Mouse (Mus musculus): ENCODE measurements around the gene Plrg1. TPM values are rescaled to one million over a fixed set of nuclear protein-coding genes. Genes with fewer than 3 reads are reported as not detected.
A peak's percentile ranks its signal among the peaks of the same experiment; 100 is the strongest.

Gene Plrg1
- total RNA-seq, 2 experiments from 2014 or later, result 40.6 to 45.7 TPM

GRCm38 (mm10) chr3:83050661-83051060 lies 4.7 kb upstream of the Plrg1 start:
- DNase-seq (ENCODE audit: low spot score in 2 of 2), result no peak

DNA sequence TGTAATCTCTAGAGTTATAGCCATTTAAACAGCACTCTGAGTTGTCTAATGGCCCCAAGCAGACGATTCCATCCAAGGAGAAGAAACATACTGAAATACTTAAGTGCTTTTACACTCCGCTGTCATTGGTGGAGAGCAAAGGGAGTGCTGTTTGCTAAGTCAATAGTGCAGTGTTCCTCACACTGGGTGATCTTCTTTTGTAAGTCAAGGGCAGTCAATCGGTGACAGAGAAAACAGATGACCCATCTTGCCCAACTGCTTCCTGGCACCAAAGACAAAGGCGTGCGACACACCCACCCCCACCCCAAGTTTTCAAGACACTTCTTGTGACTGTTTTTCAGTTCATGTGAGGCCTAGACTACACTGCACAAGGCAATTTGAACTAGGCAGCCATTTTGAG lies 3.2 kb upstream of the Plrg1 start:
- no peak for DNase-seq (ENCODE audit: low spot score in 2 of 2)

GRCm38 (mm10) chr3:83053126-83053525 lies 2.2 kb upstream of the Plrg1 start:
- DNase-seq (ENCODE audit: low spot score in 2 of 2), result no peak

DNA sequence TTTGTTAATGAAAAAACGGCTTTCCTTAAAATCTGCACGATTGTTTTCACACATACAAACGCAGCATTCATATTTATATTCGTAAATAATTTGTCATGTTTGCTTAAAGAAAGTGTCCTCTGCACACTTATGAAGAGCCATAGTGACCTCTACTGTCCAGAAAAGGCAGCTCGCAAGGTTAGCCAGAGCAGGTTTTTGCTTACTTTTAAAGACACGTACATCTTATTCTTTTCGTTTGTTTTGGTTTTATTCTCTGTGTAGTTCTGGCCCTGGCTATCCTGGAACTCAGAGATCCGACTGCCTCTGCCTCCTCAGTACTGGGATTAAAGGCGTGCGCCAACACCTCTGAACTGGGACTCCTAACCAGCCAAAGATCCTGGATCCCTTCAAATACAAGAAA lies 1.6 kb upstream of the Plrg1 start:
- peak in 1 of 2 experiments; percentile 17 for DNase-seq (ENCODE audit: low spot score in 2 of 2)

- DNase-seq (ENCODE audit: low spot score in 2 of 2), result no peak
Measured at GRCm38 (mm10) chr3:83054759-83055158, 563 bp upstream of the Plrg1 start.

DNA sequence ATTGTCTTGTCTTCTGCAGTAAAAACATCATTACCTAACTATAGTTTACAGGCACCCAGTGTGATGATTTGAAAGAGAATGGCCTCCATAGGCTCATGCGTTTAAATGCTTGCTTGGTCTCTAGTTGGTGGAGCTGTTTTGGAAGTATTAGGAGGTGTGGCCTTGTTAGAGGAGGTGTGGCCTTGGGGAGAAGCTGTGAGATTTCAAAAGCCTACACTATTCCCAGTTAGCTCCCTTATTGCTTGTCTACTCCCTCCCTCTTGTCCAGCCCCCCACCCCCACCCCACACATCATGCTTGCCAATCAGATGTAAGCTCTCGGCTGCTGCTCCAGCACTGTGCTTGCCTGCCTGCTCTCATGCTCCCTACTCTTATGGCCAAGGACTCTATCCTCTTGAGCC lies 1.7 kb downstream of the Plrg1 start:
- no peak for DNase-seq (ENCODE audit: low spot score in 2 of 2)

DNA sequence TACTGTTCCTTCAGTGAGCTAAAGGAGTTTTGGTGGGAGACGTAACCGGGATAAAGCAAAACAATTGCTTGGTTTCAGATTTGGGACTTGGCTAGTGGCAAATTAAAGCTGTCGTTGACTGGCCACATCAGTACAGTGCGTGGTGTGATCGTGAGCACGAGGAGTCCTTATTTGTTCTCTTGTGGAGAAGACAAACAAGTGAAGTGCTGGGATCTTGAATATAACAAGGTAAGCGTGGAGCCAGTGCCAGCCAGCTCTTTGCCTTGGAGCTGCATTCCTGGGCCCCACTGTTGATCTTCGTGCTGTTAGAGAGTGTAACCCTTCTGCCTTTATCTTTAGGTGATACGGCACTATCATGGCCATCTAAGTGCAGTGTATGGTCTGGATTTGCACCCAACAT lies 12.6 kb downstream of the Plrg1 start:
- DNase-seq (ENCODE audit: low spot score in 2 of 2), result no peak

GRCm38 (mm10) chr3:83068869-83069268 lies 13.5 kb downstream of the Plrg1 start:
- no peak for DNase-seq (ENCODE audit: low spot score in 2 of 2)

DNA sequence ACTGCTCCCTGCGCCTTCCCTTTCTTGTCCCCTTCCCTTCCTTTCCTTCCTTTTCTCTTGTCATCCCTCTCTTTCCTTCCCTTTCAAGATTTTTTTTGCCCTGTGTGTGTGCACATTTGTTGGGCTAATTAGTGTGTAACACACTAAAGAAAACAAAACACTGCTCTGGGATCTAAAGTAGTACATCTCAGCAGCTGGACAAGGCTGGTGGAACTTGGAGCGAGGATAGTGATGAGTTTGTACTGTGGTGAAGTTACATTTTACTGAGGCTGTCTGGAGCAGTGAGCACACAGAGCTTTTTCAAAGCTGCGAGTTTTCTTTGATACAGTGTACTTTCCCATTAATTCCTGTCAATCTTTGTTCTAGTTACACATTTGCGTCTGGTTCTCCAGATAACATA lies 14.9 kb downstream of the Plrg1 start:
- DNase-seq (ENCODE audit: low spot score in 2 of 2), result no peak

GRCm38 (mm10) chr3:83076563-83076962 lies 21.2 kb downstream of the Plrg1 start:
- peak in 1 of 2 experiments; percentile 48 for DNase-seq (ENCODE audit: low spot score in 2 of 2)

- DNase-seq (ENCODE audit: low spot score in 2 of 2), result peak in 1 of 2 experiments; percentile 44
Measured at GRCm38 (mm10) chr3:83080567-83081055, 25.3 kb downstream of the Plrg1 start.

DNA sequence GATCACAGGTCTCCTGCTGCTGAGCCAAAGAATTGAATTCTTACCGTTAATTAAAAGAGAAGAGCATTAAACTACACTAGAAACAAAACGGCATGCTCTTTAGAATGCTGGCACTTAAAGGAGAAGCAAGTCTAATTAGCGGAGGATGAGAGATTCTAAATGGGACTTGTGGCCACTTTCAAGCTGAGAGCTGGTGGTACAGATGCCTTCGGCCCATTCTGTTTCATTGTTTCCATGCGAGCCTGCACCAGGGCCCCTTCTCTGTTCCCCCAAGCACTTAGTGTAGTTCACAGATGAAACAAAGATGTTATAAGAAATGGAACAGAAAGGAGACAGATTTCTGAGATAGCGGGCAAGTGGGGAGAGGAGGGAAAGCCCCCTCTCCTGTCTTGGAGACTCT lies 42.3 kb downstream of the Plrg1 start:
- no peak for DNase-seq (ENCODE audit: low spot score in 2 of 2)

DNA sequence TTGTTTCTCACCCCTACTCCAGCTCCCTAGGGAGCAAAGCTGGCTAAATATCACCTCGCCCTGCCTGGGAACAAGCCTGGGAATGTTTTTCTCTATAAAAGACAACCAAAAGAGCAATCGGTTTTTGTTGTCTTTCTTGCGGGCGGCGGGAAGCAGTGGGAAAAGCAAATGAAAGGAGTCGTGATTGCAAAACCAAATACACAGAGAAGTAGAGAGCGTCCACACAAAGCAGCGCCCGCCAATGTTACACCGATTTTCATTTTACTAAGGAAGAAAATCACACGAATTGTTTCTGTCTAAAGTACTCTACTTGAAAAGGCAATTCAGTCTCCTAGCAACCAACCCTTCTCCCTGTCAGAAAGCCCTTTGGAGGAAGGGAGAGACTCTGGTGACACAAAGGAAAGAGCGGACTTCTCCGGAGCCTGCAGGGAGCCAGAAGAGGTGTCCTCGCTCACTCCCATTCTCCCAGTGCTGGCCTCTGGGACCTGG lies 43.3 kb downstream of the Plrg1 start:
- no peak for DNase-seq (ENCODE audit: low spot score in 2 of 2)

- DNase-seq (ENCODE audit: low spot score in 2 of 2), result no peak
Measured at GRCm38 (mm10) chr3:83099139-83099538, 43.8 kb downstream of the Plrg1 start.

- no peak for DNase-seq (ENCODE audit: low spot score in 2 of 2)
Measured at GRCm38 (mm10) chr3:83099651-83100050, 44.3 kb downstream of the Plrg1 start.

DNA sequence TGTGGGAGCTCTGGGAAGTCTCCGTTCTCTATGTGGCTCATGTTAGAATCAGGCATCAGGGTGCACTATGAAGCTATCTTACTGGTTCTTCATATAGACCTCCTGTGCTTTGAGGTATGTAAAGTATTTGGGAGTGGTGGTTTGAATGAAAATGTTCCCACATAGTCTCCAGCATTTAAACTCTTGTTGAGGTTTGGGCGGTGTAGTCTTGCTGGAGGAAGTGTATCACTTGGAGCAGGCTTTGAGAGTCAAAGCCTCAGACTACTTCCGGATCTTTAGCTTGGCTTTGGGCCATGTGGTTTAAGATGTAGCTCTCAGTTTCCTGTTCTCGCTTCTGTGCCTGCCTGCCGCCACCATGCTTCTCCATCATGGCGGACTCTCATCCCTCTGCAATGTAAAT lies 47.0 kb downstream of the Plrg1 start:
- DNase-seq (ENCODE audit: low spot score in 2 of 2), result no peak

- DNase-seq (ENCODE audit: low spot score in 2 of 2), result peak in 1 of 2 experiments; percentile 6
Measured at GRCm38 (mm10) chr3:83110163-83110562, 54.8 kb downstream of the Plrg1 start.

DNA sequence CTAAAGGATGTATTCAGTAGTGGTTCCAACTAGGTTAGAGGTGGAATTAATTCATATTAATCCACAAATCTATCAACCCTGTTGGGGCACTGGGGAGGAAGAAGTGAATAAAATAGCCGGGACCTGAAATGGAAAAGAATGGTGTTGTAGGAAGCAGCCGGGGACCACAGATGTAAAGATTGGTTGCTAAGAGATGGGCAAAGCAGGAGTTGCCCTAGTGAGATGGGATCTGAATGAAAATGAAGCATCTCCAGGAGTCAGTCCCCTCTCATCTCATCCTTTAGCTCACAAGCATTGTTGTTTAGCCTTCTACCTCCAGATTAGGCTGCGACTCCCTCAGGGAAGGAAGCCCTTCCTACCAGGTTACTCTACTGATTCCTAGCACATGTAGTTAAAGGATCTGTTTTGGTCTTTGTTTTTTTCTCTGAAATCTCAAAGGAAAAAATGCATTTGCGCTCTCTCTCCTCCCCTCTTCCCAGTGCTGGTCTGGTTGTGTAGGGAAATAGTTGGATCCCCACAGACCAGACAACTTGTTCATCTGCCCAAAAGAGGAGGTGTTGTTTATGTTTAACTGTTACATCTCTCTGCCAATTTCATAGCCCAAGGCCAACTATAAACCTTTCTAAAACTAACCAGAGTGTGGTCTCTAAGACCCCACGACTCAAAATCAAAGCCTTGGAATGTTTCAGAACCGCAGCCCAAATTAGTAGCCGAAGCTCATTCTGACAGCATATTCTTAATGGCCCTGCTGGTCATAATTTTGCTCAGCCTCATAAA lies 56.4 kb downstream of the Plrg1 start:
- DNase-seq (ENCODE audit: low spot score in 2 of 2), result peak in 1 of 2 experiments; percentile 5

DNA sequence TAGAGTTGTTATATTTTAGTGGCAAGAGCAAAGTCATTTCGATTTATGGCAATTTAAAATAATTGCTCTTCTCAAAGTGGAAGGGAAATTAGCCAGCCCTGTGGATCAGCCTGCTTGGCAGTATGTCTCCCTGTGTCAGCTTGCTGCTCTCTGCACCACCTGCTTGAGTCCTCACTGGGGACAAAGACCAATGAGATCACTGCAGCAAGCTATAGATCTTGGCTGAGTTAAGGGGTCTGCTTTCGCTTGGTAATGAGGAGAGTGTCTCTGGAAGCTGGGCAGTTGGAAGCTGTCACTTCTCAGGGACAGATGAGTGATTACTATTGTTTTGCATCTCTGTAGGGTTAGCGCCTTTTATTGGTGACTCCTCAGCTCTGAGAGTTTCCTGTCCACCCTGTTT lies 57.5 kb downstream of the Plrg1 start:
- DNase-seq (ENCODE audit: low spot score in 2 of 2), result peak in 1 of 2 experiments; percentile 6

GRCm38 (mm10) chr3:83114946-83115345 lies 59.6 kb downstream of the Plrg1 start:
- DNase-seq (ENCODE audit: low spot score in 2 of 2), result peak in 1 of 2 experiments; percentile 15

GRCm38 (mm10) chr3:83117592-83117991 lies 62.3 kb downstream of the Plrg1 start:
- no peak for DNase-seq (ENCODE audit: low spot score in 2 of 2)
